Mouse (Mus musculus) embryonic facial prominence, embryonic 11.5 days (tissue): Measurements from ENCODE around the gene Cmah. TPM values are rescaled to one million over a fixed set of nuclear protein-coding genes. Genes with fewer than 3 reads are reported as not detected.

Experiments
- ATAC-seq: fragments of 200-750 bp; cut with Nextera tagmentation; replicated peaks from 2 replicates; pipeline ENCODE4 v1.8.0; 2017; ENCODE audit warnings: low read depth; ENCODE audit not compliant: insufficient number of reproducible peaks, low FRiP score, low TSS enrichment
- DNase-seq: peaks from one replicate; pipeline ENCODE4 v3.0.0-alpha.2; 2015; ENCODE audit warnings: low spot score
- H3K27ac ChIP-seq: fragments of 300-500 bp; sonication (generic); replicated peaks from 2 replicates; pipeline ENCODE4 v1.5.1; 2014; ENCODE audit warnings: mild to moderate bottlenecking, low read depth, low read length, control low read depth
- H3K27me3 ChIP-seq: fragments of 300-500 bp; sonication (generic); 2 replicates; pipeline ENCODE4 v1.6.1; 2014; ENCODE audit warnings: mild to moderate bottlenecking, low read length, moderate library complexity, mixed read lengths; ENCODE audit not compliant: control insufficient read depth, insufficient read depth
- H3K36me3 ChIP-seq: fragments of 300-500 bp; sonication (generic); replicated peaks from 2 replicates; pipeline ENCODE4 v1.6.1; 2014; ENCODE audit warnings: low read depth, mild to moderate bottlenecking, low read length, moderate library complexity, mixed read lengths; ENCODE audit not compliant: control insufficient read depth, insufficient read depth
- H3K4me1 ChIP-seq: fragments of 300-500 bp; sonication (generic); 2 replicates; pipeline ENCODE4 v1.6.1; 2014; ENCODE audit warnings: low read length, mixed read lengths; ENCODE audit not compliant: control insufficient read depth, insufficient read depth
- H3K4me2 ChIP-seq: fragments of 300-500 bp; sonication (generic); 2 replicates; pipeline ENCODE4 v1.6.1; 2014; ENCODE audit warnings: low read depth, mild to moderate bottlenecking, control low read depth, low read length, moderate library complexity
- H3K4me3 ChIP-seq: fragments of 300-500 bp; sonication (generic); 2 replicates; pipeline ENCODE4 v1.5.1; 2014; ENCODE audit warnings: low read depth, low read length, control low read depth
- H3K9ac ChIP-seq: fragments of 300-500 bp; sonication (generic); replicated peaks from 2 replicates; pipeline ENCODE4 v1.6.1; 2014; ENCODE audit warnings: mild to moderate bottlenecking, control low read depth, low read length
- H3K9me3 ChIP-seq: fragments of 300-500 bp; sonication (generic); replicated peaks from 2 replicates; pipeline ENCODE4 v1.6.1; 2016; ENCODE audit warnings: mild to moderate bottlenecking, low read length, inconsistent platforms, mixed read lengths; ENCODE audit not compliant: control insufficient read depth
- WGBS: fragments of 180-500 bp; shearing (Covaris S2); extraction: QIAGEN DNeasy Blood & Tissue Kit; methylation state at CpG from one replicate; pipeline ENCODE4 v1.1.7; 2014; 5-methylcytosine and 5-hydroxymethylcytosine counted together
- polyA plus RNA-seq: library from polyadenylated mRNA; unstranded; fragments of >200 nt; fragmentation: Nextera tagmentation; extraction: Ambion mirVana; gene quantifications from 2 replicates; pipeline ENCODE4 v1.2.1, GENCODE M21; 2014

Gene Cmah
- polyA plus RNA-seq, 1 experiment from 2014 or later: 0.45 TPM

DNA sequence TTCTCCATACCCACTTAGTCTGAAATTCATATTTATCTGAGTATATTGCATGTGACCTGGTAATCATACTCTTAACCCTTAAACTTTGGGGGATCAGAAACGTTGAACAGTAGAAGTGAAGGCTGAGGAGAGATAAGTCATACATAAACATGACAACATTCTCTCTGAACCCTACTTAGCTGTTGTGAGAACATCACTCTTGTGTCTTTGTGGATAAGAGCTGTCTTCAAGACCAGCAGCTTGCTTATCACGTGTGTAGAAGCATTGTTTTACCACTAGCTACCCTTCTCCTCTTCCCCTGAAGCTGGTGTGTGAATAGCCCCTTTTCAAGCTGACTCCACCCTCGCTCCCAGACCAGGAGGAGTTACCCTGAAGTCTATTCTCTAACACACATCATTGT lies 94.8 kb downstream of the Cmah start:
- no peaks in the 10 kb centered on the region for H3K36me3 ChIP-seq
- no peak overlapping the region for H3K9ac ChIP-seq
- H3K4me1 ChIP-seq: no peaks in the 10 kb centered on the region
- no peak overlapping the region for H3K4me2 ChIP-seq
- H3K9me3 ChIP-seq: no peaks in the 10 kb centered on the region
- H3K27me3 ChIP-seq: no peaks in the 10 kb centered on the region
- no peak for DNase-seq
- ATAC-seq: no peak
- no peak overlapping the region for H3K4me3 ChIP-seq
- WGBS: 51% methylated on average over 3 of the region's 3 CpGs
- H3K27ac ChIP-seq: no peak overlapping the region

GRCm38 (mm10) chr13:24430215-24430614 lies 103.0 kb downstream of the Cmah start:
- H3K27ac ChIP-seq: no peak overlapping the region
- H3K4me2 ChIP-seq: no peak overlapping the region
- no peaks in the 10 kb centered on the region for H3K4me1 ChIP-seq
- no peak for ATAC-seq
- H3K27me3 ChIP-seq: no peaks in the 10 kb centered on the region
- no peak overlapping the region for H3K4me3 ChIP-seq
- no peak overlapping the region for H3K9ac ChIP-seq
- WGBS: 72% methylated on average over 5 of the region's 5 CpGs
- no peaks in the 10 kb centered on the region for H3K36me3 ChIP-seq
- no peaks in the 10 kb centered on the region for H3K9me3 ChIP-seq
- DNase-seq: no peak

DNA sequence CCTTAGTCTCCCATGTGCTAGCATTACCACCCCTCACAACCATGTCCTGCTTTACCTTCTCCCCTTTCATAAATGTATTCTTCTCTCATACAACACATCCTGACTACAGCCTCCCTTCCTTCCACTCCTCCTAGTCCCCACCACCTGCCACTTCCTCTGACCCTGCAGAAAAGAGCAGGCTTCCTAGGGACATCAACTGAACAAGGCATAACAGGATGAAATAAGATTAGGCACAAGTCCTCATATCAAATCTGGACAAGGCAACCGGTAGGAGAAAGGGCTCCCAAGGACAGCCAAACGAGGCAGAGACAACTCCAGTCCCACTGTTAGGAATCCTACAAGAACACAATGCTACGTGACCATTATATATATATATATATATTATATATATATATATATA lies 104.4 kb downstream of the Cmah start:
- 95% methylated on average over 3 of the region's 3 CpGs for WGBS
- ATAC-seq (no peak), DNase-seq (no peak)

GRCm38 (mm10) chr13:24442272-24442671 lies 115.1 kb downstream of the Cmah start:
- no peak overlapping the region for H3K4me2 ChIP-seq
- H3K4me3 ChIP-seq: no peak overlapping the region
- DNase-seq: peak; percentile 59
- no peaks in the 10 kb centered on the region for H3K9me3 ChIP-seq
- no peaks in the 10 kb centered on the region for H3K36me3 ChIP-seq
- 29% methylated on average over 6 of the region's 6 CpGs for WGBS
- no peaks in the 10 kb centered on the region for H3K4me1 ChIP-seq
- no peak overlapping the region for H3K27ac ChIP-seq
- no peak overlapping the region for H3K9ac ChIP-seq
- H3K27me3 ChIP-seq: no peaks in the 10 kb centered on the region
- no peak for ATAC-seq

More for the DNA sequence above, 104.4 kb downstream of the Cmah start:
- Histone ChIP-seq H3K4me2 (no peak overlapping the region), H3K36me3 (no peaks in the 10 kb centered on the region), H3K9ac (no peak overlapping the region), H3K4me3 (no peak overlapping the region), H3K27me3 (no peaks in the 10 kb centered on the region), H3K27ac (no peak overlapping the region), H3K9me3 (no peaks in the 10 kb centered on the region), H3K4me1 (no peaks in the 10 kb centered on the region)

DNA sequence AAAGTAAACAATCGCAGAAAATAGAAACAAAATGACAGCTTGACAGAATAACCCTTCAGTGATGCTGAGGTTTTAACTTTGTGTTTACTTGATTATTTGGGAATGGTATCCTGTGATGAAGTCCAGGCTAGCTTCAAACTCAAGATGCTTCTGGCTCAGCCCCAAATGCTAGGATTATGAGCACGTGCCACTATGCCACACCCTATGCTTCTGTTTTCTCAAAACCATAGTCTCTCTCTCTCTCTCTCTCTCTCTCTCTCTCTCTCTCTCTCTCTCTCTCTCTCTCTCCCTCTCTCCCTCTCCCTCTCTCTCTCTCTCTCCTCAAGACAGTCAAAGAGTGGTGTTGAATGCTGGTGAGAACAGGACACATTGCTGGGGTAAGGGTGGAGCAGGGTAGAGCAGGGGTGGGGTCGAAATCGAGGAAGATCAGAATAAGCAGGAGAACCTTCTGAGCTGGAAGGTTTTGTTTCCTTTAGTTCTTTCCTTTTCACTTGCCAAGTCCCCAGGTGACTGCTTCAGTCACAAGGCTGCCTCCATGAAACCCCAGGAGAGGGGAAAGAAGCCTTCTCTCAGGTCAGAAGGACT lies 116.7 kb downstream of the Cmah start:
- Histone ChIP-seq H3K27ac (no peak overlapping the region), H3K4me3 (no peak overlapping the region), H3K9ac (no peak overlapping the region), H3K4me2 (no peak overlapping the region), H3K4me1 (no peaks in the 10 kb centered on the region), H3K36me3 (no peaks in the 10 kb centered on the region), H3K27me3 (no peaks in the 10 kb centered on the region), H3K9me3 (no peaks in the 10 kb centered on the region)
- DNase-seq (no peak), ATAC-seq (no peak)
- WGBS: 82% methylated on average over 4 of the region's 4 CpGs

DNA sequence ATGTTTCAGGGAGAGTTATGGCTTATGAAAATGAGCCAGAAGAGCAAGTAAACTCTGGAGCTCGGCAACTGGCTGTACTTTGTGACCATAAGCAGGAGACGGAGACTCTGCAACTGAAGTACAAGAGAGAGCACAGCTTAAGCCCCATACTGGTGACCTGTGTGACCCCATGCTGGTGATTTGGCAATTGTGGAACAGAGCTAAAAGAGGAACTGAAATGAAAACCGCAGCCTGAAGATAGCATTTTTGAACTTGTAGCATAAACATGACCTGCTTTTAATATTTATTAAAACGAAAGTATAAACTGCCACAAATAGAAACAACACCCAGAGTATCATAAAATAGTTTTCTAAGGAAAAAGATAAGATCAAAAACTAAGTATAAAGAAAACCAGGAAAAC lies 117.5 kb downstream of the Cmah start:
- Histone ChIP-seq H3K4me3 (no peak overlapping the region), H3K9me3 (no peaks in the 10 kb centered on the region), H3K4me2 (no peak overlapping the region), H3K36me3 (no peaks in the 10 kb centered on the region), H3K4me1 (no peaks in the 10 kb centered on the region), H3K9ac (no peak overlapping the region), H3K27me3 (no peaks in the 10 kb centered on the region), H3K27ac (no peak overlapping the region)
- no peak for ATAC-seq
- no peak for DNase-seq
- WGBS: 53% methylated on average over 4 of the region's 4 CpGs

DNA sequence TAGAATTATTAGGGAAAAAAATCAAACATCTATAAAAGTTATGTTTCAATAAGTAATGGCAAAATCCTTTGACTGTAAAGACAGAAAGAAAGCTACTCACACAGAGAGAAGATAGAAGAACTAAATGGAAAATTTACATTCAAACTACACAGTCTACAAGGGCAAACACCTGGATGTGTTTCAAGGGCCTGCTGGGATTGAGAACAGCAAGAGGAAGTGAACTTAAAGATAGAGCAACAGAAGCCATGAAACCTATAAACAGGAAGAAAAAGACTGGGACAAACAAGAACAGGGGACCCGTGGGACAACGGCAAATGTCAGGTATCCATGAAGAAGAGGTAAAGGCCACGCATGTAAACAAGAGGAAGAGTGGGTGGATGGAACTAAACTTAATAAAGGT lies 118.0 kb downstream of the Cmah start:
- H3K9ac ChIP-seq: no peak overlapping the region
- H3K27me3 ChIP-seq: no peaks in the 10 kb centered on the region
- H3K36me3 ChIP-seq: no peaks in the 10 kb centered on the region
- no peak overlapping the region for H3K4me2 ChIP-seq
- 86% methylated on average over 3 of the region's 3 CpGs for WGBS
- H3K4me1 ChIP-seq: no peaks in the 10 kb centered on the region
- ATAC-seq: no peak
- H3K9me3 ChIP-seq: no peaks in the 10 kb centered on the region
- DNase-seq: no peak
- no peak overlapping the region for H3K4me3 ChIP-seq
- H3K27ac ChIP-seq: no peak overlapping the region

DNA sequence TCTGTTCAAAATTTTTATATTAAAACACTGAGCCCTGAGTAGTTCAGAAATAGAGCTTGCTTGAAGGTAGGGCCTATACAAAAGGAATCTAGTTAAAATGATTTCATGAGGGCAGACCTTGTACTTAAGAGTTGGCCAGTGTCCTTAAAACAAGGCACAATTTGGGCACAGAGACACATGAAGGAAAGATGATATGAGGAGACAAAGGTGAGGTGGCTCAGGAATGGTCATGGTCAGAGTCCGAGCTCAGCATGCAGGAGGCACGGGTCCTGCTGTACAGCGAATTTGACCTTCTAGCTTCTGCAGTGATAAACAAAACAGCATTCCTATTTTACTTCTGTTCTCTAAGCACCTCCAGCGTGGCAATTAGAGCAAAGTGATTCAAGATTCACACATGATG lies 118.9 kb downstream of the Cmah start:
- Histone ChIP-seq H3K27me3 (no peaks in the 10 kb centered on the region), H3K27ac (no peak overlapping the region), H3K9ac (no peak overlapping the region), H3K36me3 (no peaks in the 10 kb centered on the region), H3K4me2 (no peak overlapping the region), H3K4me3 (no peak overlapping the region), H3K9me3 (no peaks in the 10 kb centered on the region), H3K4me1 (no peaks in the 10 kb centered on the region)
- no peak for DNase-seq
- no peak for ATAC-seq
- whole genome bisulfite sequencing: 76% methylated on average over 4 of the region's 4 CpGs
